Mouse (Mus musculus) stomach, embryonic 14.5 days (tissue): Measurements from ENCODE around the gene Fam186b. TPM values are rescaled to one million over a fixed set of nuclear protein-coding genes. Genes with fewer than 3 reads are reported as not detected.

Experiments used
- ATAC-seq: fragments of 200-750 bp; cut with Nextera tagmentation; 2 replicates; pipeline ENCODE4 v1.8.0; 2017; ENCODE audit warnings: low read depth, moderate TSS enrichment; ENCODE audit not compliant: insufficient number of reproducible peaks, insufficient read depth, low FRiP score
- H3K27ac ChIP-seq: fragments of 300-500 bp; sonication (generic); 2 replicates; pipeline ENCODE4 v1.5.1; 2014; ENCODE audit warnings: mild to moderate bottlenecking, low read length, moderate library complexity, mixed read lengths
- H3K27me3 ChIP-seq: fragments of 300-500 bp; sonication (generic); 2 replicates; pipeline ENCODE4 v1.6.1; 2014; ENCODE audit warnings: low read length, control low read depth, mixed read lengths; ENCODE audit not compliant: control insufficient read depth, insufficient read depth
- H3K36me3 ChIP-seq: fragments of 300-500 bp; sonication (generic); 2 replicates; pipeline ENCODE4 v1.6.1; 2014; ENCODE audit warnings: mild to moderate bottlenecking, control low read depth, low read length, moderate library complexity, mixed read lengths; ENCODE audit not compliant: control insufficient read depth, insufficient read depth
- H3K4me1 ChIP-seq: fragments of 300-500 bp; sonication (generic); 2 replicates; pipeline ENCODE4 v1.6.1; 2014; ENCODE audit warnings: low read length, control low read depth, mixed read lengths; ENCODE audit not compliant: control insufficient read depth, insufficient read depth
- H3K4me2 ChIP-seq: fragments of 300-500 bp; sonication (generic); replicated peaks from 2 replicates; pipeline ENCODE4 v1.6.1; 2014; ENCODE audit warnings: low read depth, low read length, control low read depth
- H3K4me3 ChIP-seq: fragments of 300-500 bp; sonication (generic); 2 replicates; pipeline ENCODE4 v1.5.1; 2014; ENCODE audit warnings: low read depth, low read length, control low read depth
- H3K9ac ChIP-seq: fragments of 300-500 bp; sonication (generic); replicated peaks from 2 replicates; pipeline ENCODE4 v1.6.1; 2014; ENCODE audit warnings: low read depth, mild to moderate bottlenecking, control low read depth, low read length, moderate library complexity, mixed read lengths
- H3K9me3 ChIP-seq: fragments of 300-500 bp; sonication (generic); 2 replicates; pipeline ENCODE4 v1.6.1; 2016; ENCODE audit warnings: low read depth, low read length, control low read depth; ENCODE audit not compliant: control insufficient read depth
- WGBS: fragments of 180-500 bp; shearing (Covaris S2); extraction: QIAGEN DNeasy Blood & Tissue Kit; methylation state at CpG from one replicate; pipeline ENCODE4 v1.1.7; 2014; 5-methylcytosine and 5-hydroxymethylcytosine counted together
- polyA plus RNA-seq: library from polyadenylated mRNA; unstranded; fragments of >200 nt; fragmentation: Nextera tagmentation; extraction: Ambion mirVana; gene quantifications from 2 replicates; pipeline ENCODE4 v1.2.1, GENCODE M21; 2014

Fam186b gene
- polyA plus RNA-seq, 1 experiment from 2014 or later = not detected

DNA sequence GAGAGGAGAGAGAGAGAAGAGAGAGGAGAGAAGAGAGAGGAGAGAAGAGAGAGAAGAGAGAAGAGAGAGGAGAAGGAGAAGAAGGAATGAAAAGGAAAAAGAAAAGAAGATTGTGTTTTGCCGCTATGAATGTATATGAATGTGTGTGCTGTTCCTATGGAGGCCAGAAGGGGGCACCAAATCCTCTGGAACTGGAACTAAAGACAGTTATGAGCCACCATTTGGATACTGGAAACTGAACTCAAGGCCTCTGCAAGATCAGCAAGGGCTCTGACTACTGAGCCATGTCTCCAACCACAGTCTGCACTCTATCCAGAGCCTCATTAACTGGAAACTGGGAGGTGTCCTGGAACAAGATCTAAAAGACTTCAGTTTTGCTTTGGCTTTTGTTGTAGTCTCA, 31.3 kb upstream of the Fam186b start:
- no peak overlapping the region for H3K9ac ChIP-seq
- peaks cover 49% of the 10 kb centered on the region for H3K36me3 ChIP-seq
- WGBS = 88% methylated on average over 1 of the region's 1 CpGs
- H3K27ac ChIP-seq = no peak overlapping the region
- no peak overlapping the region for H3K4me2 ChIP-seq
- no peaks in the 10 kb centered on the region for H3K9me3 ChIP-seq
- H3K27me3 ChIP-seq = no peaks in the 10 kb centered on the region
- no peak for ATAC-seq
- H3K4me1 ChIP-seq = peaks cover 2% of the 10 kb centered on the region; the same call in 1 of the 2 replicates
- no peak overlapping the region for H3K4me3 ChIP-seq

- no peak for ATAC-seq
- no peak overlapping the region for H3K9ac ChIP-seq
- H3K9me3 ChIP-seq = no peaks in the 10 kb centered on the region
- H3K27me3 ChIP-seq = no peaks in the 10 kb centered on the region
- H3K4me3 ChIP-seq = no peak overlapping the region
- 35% methylated on average over 2 of the region's 2 CpGs for WGBS
- peak overlapping the region; percentile 21; the same call in 1 of the 2 replicates for H3K27ac ChIP-seq
- peaks cover 55% of the 10 kb centered on the region for H3K36me3 ChIP-seq
- no peaks in the 10 kb centered on the region for H3K4me1 ChIP-seq
- H3K4me2 ChIP-seq = no peak overlapping the region
Observed at GRCm38 (mm10) chr15:99326407-99326806, 30.7 kb upstream of the Fam186b start.

DNA sequence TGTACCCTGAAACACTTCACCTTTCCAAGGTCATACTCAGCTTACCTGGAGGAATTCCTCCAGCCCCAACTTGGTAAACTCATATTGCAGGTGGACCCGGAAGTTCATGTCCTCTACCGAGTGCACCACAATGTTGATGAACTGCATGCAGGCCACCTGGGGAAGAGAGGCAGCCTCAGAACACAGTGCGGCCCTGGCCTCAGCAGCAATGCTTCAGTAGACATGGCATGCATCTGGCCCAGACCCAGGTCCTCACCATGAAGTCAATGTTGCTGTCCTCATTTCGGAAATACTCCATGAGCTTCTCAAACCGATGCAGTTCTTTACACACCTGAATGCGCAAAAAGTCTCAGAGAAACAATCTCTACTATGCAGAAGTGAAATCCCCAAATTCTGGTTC, 29.9 kb upstream of the Fam186b start:
- H3K9ac ChIP-seq = no peak overlapping the region
- no peaks in the 10 kb centered on the region for H3K27me3 ChIP-seq
- H3K4me2 ChIP-seq = no peak overlapping the region
- no peaks in the 10 kb centered on the region for H3K4me1 ChIP-seq
- H3K4me3 ChIP-seq = no peak overlapping the region
- no peak overlapping the region for H3K27ac ChIP-seq
- H3K36me3 ChIP-seq = peaks cover 62% of the 10 kb centered on the region
- H3K9me3 ChIP-seq = no peaks in the 10 kb centered on the region
- ATAC-seq = no peak
- 89% methylated on average over 6 of the region's 6 CpGs for WGBS

- H3K4me3 ChIP-seq = no peak overlapping the region
- H3K36me3 ChIP-seq = peaks cover 73% of the 10 kb centered on the region
- H3K27me3 ChIP-seq = no peaks in the 10 kb centered on the region
- no peak overlapping the region for H3K9ac ChIP-seq
- 83% methylated on average over 9 of the region's 9 CpGs for WGBS
- H3K4me2 ChIP-seq = no peak overlapping the region
- H3K27ac ChIP-seq = no peak overlapping the region
- no peak for ATAC-seq
- H3K4me1 ChIP-seq = no peaks in the 10 kb centered on the region
- no peaks in the 10 kb centered on the region for H3K9me3 ChIP-seq
Observed at GRCm38 (mm10) chr15:99324151-99324550, 28.5 kb upstream of the Fam186b start.

GRCm38 (mm10) chr15:99320978-99321377, 25.3 kb upstream of the Fam186b start:
- no peaks in the 10 kb centered on the region for H3K9me3 ChIP-seq
- no peaks in the 10 kb centered on the region for H3K4me1 ChIP-seq
- H3K27me3 ChIP-seq = no peaks in the 10 kb centered on the region
- H3K27ac ChIP-seq = peak overlapping the region; percentile 33; the same call in 1 of the 2 replicates
- no peak overlapping the region for H3K9ac ChIP-seq
- H3K4me2 ChIP-seq = no peak overlapping the region
- 79% methylated on average over 9 of the region's 9 CpGs for WGBS
- no peak overlapping the region for H3K4me3 ChIP-seq
- no peak for ATAC-seq
- H3K36me3 ChIP-seq = peaks cover 86% of the 10 kb centered on the region

GRCm38 (mm10) chr15:99320168-99320674, 24.5 kb upstream of the Fam186b start:
- H3K4me2 ChIP-seq = no peak overlapping the region
- H3K9ac ChIP-seq = no peak overlapping the region
- no peak for ATAC-seq
- H3K4me1 ChIP-seq = no peaks in the 10 kb centered on the region
- no peaks in the 10 kb centered on the region for H3K27me3 ChIP-seq
- H3K36me3 ChIP-seq = peaks cover 86% of the 10 kb centered on the region
- WGBS = 78% methylated on average over 10 of the region's 10 CpGs
- no peak overlapping the region for H3K4me3 ChIP-seq
- peak overlapping the region; percentile 33; the same call in 1 of the 2 replicates for H3K27ac ChIP-seq
- no peaks in the 10 kb centered on the region for H3K9me3 ChIP-seq

- Histone ChIP-seq H3K27me3 (no peaks in the 10 kb centered on the region), H3K4me2 (no peak overlapping the region), H3K9ac (no peak overlapping the region), H3K27ac (peak overlapping the region; percentile 27; the same call in 1 of the 2 replicates), H3K9me3 (no peaks in the 10 kb centered on the region), H3K4me1 (no peaks in the 10 kb centered on the region), H3K4me3 (no peak overlapping the region), H3K36me3 (peaks cover 79% of the 10 kb centered on the region)
- no peak for ATAC-seq
- WGBS = 70% methylated on average over 3 of the region's 3 CpGs
Observed at GRCm38 (mm10) chr15:99319411-99319871, 23.8 kb upstream of the Fam186b start.

DNA sequence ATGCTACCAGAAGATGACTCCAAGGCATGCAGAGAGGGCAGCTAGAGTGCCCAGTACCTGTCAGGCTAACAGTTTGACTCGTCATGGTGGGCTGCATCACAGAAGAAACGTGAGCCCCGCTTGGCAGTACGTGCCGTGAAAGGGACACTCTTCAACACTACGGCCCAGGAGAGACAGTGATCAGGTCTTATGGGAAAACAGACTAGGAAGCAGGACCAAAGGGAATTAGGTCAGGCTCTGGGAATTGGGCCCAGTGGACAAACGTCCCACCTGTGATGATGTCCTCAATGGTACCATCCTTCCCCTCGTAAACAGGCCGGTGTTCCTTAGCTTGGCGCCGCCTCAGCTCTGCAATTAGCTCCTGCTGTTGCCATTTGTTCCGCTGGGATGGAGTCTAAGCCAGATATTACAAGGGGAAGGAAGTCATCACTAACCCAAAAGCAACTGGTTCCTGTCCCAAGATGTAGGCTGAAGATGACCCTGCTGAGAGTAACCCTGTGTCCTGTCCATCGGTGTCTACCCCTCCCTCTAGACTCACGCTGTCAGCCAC, 23.2 kb upstream of the Fam186b start:
- H3K9me3 ChIP-seq = no peaks in the 10 kb centered on the region
- H3K4me2 ChIP-seq = no peak overlapping the region
- no peak overlapping the region for H3K4me3 ChIP-seq
- H3K9ac ChIP-seq = no peak overlapping the region
- no peaks in the 10 kb centered on the region for H3K27me3 ChIP-seq
- peaks cover 76% of the 10 kb centered on the region for H3K36me3 ChIP-seq
- peak overlapping the region; percentile 27; the same call in 1 of the 2 replicates for H3K27ac ChIP-seq
- ATAC-seq = no peak
- H3K4me1 ChIP-seq = no peaks in the 10 kb centered on the region
- 84% methylated on average over 14 of the region's 14 CpGs for WGBS

DNA sequence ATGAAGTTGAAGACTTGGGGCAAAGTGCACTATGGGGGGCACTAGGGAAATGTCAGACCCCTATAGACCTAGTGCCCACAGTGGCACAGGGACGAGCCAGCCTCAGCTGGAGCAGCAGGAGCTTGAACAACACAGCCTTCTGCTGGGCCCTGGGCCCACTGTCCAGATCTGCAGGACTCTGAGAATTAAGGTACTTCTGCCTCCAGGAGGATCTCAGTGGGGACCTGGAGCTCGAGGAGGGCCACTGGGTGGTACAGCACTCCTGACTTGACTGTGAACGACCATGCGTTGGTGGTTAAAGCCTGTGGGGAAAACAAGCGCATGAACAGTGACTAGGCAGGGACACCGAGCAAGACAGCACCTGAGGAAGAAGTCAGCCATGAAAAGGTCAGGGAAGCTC, 22.4 kb upstream of the Fam186b start:
- WGBS = 87% methylated on average over 6 of the region's 6 CpGs
- Histone ChIP-seq H3K27me3 (no peaks in the 10 kb centered on the region), H3K9ac (no peak overlapping the region), H3K4me2 (no peak overlapping the region), H3K4me1 (no peaks in the 10 kb centered on the region), H3K27ac (peak overlapping the region; percentile 46; the same call in 1 of the 2 replicates), H3K4me3 (no peak overlapping the region), H3K36me3 (peaks cover 73% of the 10 kb centered on the region), H3K9me3 (no peaks in the 10 kb centered on the region)
- ATAC-seq = no peak
